Mouse (Mus musculus): ENCODE results near the gene Xaf1. TPM values are rescaled to one million over a fixed set of nuclear protein-coding genes. Genes with fewer than 3 reads are reported as not detected.

The Xaf1 gene
- total RNA-seq, 1 experiment from 2014 or later = 21.7 TPM

DNA sequence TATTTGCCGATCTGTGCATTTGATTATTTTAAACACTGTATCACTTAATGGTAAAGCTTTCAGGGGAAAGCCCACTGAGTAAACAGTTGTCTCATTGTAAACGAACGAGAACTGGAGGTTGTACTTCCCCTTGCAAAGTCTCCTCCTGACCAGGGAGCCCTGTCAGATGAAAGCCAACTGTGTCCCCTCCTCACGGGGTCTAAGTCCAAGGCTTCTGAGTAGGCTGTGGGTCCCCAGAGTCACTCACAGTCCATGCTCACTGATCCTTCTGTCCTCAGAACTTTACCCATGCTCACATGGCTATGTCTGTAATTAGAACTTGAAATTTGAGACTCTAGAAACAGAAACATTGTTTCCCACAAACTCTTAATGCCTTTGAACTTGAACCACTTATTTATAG, 48.2 kb downstream of the Xaf1 start:
- no peak for ATAC-seq (replicated peaks; ENCODE audit: insufficient number of reproducible peaks, low FRiP score, low TSS enrichment, poor library complexity, severe bottlenecking)

GRCm38 (mm10) chr11:72352272-72352671, 50.8 kb downstream of the Xaf1 start:
- no peak for ATAC-seq (replicated peaks; ENCODE audit: insufficient number of reproducible peaks, low FRiP score, low TSS enrichment, poor library complexity, severe bottlenecking)

- ATAC-seq (replicated peaks; ENCODE audit: insufficient number of reproducible peaks, low FRiP score, low TSS enrichment, poor library complexity, severe bottlenecking) = no peak
Observed at GRCm38 (mm10) chr11:72353186-72353585, 51.8 kb downstream of the Xaf1 start.

DNA sequence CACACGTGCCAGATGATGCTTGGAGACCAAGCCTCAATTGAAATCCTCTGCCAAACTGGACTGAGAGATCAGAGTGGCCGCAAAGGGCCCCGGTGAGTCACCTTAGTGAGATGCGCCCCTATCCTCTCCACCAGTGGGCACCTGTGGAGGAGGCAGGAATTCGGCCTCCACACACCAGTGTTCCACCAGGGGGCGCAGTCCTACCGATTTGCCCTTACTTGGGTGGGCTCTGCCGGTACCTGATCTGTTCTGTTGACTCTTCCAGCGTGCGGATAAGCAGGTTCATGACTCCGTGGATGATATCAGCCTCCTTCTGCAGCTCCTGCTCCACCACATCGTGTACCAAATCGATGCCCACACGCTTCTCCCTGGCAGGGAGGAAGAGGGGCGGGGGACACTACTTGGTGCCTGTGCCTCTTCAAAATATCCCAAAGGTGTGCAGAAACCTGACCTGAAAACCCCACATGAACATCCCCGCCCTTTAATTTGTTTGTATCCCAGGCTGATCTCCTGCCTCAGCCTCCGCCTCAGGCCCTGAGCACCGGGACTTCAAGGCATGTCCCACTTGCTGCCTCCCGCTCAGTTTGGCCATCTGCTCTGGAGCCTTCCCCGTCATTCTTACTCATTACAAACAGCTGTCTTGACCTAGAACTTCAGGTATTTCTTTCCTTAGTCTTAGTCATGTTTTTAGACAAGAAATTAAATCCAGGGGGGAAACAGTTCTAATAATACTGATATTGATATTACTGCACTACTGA, 53.7 kb downstream of the Xaf1 start:
- ATAC-seq (replicated peaks; ENCODE audit: insufficient number of reproducible peaks, low FRiP score, low TSS enrichment, poor library complexity, severe bottlenecking) = peak; percentile 79

DNA sequence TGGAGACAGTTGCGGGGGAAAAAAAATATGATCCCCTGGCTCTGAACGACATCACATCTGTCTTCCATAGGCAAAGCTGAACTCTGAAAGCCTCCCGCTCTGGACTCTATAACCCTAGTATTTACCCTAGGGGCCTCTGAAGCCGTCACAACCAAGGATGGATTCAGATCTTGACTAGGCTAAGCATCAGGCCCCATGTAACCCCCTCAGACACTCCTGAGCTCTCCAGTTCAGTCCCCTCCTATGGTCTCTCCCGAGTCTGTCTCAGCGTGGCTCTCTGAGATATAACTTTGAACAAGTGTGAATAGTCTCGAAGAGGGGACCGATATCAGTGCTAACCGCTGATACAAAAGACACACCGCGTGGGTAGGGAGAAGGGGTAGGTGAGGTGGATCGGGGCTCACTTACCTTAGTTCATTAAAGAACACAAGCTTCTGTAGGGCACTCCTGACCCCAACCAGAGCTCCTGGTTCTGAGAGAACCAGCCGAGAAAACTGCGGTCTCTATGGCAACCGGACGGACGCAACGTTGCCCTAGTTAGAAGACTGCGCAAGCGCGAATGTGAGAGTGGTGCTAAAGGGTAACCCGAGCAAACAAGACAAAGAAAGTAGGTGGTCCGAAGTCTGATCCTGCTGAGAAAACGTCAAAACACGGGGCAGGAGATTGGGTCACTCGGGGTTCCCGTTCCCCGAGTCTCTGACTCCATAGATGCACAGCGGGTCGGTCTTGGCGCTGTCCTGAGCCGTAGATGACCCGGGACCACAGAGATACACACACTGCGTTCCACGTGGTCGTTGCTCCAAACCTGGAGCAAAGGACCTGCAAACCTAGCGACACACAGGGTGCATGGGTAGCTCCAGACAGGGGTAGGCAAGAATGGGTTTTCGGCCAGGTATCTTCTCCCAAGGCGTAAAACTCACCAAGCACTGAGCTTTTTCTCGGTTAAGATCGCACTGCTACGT, 60.2 kb downstream of the Xaf1 start:
- ATAC-seq (replicated peaks; ENCODE audit: insufficient number of reproducible peaks, low FRiP score, low TSS enrichment, poor library complexity, severe bottlenecking) = no peak

GRCm38 (mm10) chr11:72362347-72362741, 60.9 kb downstream of the Xaf1 start, which contains the start of gene Tekt1:
Gene Tekt1 (minus strand): TSS chr11:72362442.
- ATAC-seq (replicated peaks; ENCODE audit: insufficient number of reproducible peaks, low FRiP score, low TSS enrichment, poor library complexity, severe bottlenecking) = no peak

Other genes with a start within 250 kb of the Xaf1 start
- not detected in 3 replicates for gene Pitpnm3, start 165.9 kb upstream of the Xaf1 start, total RNA-seq (2017)
- 1.2 TPM in 1 of 3 replicates, not detected in the others for gene Gm43951, start 94.8 kb upstream of the Xaf1 start, total RNA-seq (2017)
- gene 4933427D14Rik, start 94.2 kb upstream of the Xaf1 start, total RNA-seq (2017) = 4.9 to 25.7 TPM (median 23.6 TPM) in 3 replicates
- 31.1 to 49.7 TPM (median 37.8 TPM) in 3 replicates for gene Txndc17, start 94.1 kb upstream of the Xaf1 start, total RNA-seq (2017)
- 7.4 to 14.0 TPM (median 12.1 TPM) in 3 replicates for gene Med31, start 86.0 kb upstream of the Xaf1 start, total RNA-seq (2017)
- gene Slc13a5, start 34.4 kb upstream of the Xaf1 start, total RNA-seq (2017) = not detected in 3 replicates
- 0.29 to 0.57 TPM in 2 of 3 replicates, not detected in the other for gene Fbxo39, start 12.8 kb downstream of the Xaf1 start, total RNA-seq (2017)
- not detected in 3 replicates for gene Tekt1, start 60.8 kb downstream of the Xaf1 start, total RNA-seq (2017)
- gene Smtnl2, start 110.1 kb downstream of the Xaf1 start, total RNA-seq (2017) = not detected in 3 replicates
- not detected in 3 replicates for gene Ggt6, start 133.9 kb downstream of the Xaf1 start, total RNA-seq (2017)
- gene Mybbp1a, start 139.7 kb downstream of the Xaf1 start, total RNA-seq (2017) = 37.5 to 39.9 TPM (median 37.7 TPM) in 3 replicates
- gene Spns2, start 188.3 kb downstream of the Xaf1 start, total RNA-seq (2017) = 1.4 to 3.2 TPM (median 1.4 TPM) in 3 replicates
- 0.75 to 3.8 TPM (median 1.3 TPM) in 3 replicates for gene Spns3, start 248.9 kb downstream of the Xaf1 start, total RNA-seq (2017)

Data from monocyte, adult 5-6 weeks (primary cell).